8 mouse cellular contexts compared by ENCODE assay signal in genomic region chr2:130642197-130642660, GRCm38 (mm10). TPM values are rescaled to one million over a fixed set of nuclear protein-coding genes. Genes with fewer than 3 reads are reported as not detected.
A peak's percentile ranks its signal among the peaks of the same experiment; 100 is the strongest.
DNase-seq lines count a peak whose midpoint lies in the region; ATAC-seq and TF ChIP-seq lines count a peak whose summit lies in the region.

No protein-coding gene starts in this region.

- under 1% methylated on average over 17 of the region's 27 CpGs for WGBS in kidney, embryonic 14.5 days
- 0% methylated on average over 19 of the region's 27 CpGs for WGBS in limb, embryonic 14.5 days
- WGBS in small intestine, adult 2 months: under 1% methylated on average over 27 of the region's 27 CpGs

- no peak for TF ChIP-seq CTCF in MEL (IDR thresholded peaks at IDR 0.05 in 2 of 3, conservative IDR thresholded peaks at IDR 0.05 in 1 of 3; ENCODE audit: control insufficient read depth in 1 of 3, insufficient read depth in 1 of 3, low read depth in 2 of 3, low read length in 3 of 3, poor library complexity in 1 of 3, severe bottlenecking in 1 of 3)
- no peak for TF ChIP-seq CTCF in embryonic fibroblast, embryonic 13.5 days (IDR thresholded peaks at IDR 0.05; ENCODE audit: borderline replicate concordance, insufficient read depth, low read length)
- TF ChIP-seq CTCF in small intestine, adult 2 months (IDR thresholded peaks at IDR 0.05; ENCODE audit: extremely low read depth, insufficient read length, insufficient replicate concordance, low read depth, low read length): no peak

- H3K9ac ChIP-seq in kidney, embryonic 14.5 days (ENCODE audit: low read depth, low read length): peak overlapping the region; percentile 78
- H3K9ac ChIP-seq in MEL (ENCODE audit: control insufficient read depth, low read depth, low read length, poor library complexity, severe bottlenecking): peak overlapping the region; percentile 81
- peak overlapping the region; percentile 68 for H3K9ac ChIP-seq in limb, embryonic 14.5 days (ENCODE audit: low read depth, low read length, severe bottlenecking)

- no peak for TF ChIP-seq EP300 in MEL (IDR thresholded peaks at IDR 0.05; ENCODE audit: low read depth in 1 of 2, low read length in 2 of 2)

- TF ChIP-seq POLR2A in MEL (IDR thresholded peaks at IDR 0.05; ENCODE audit: control insufficient read depth in 1 of 2, insufficient read depth in 1 of 2, low read depth in 1 of 2, low read length in 2 of 2, poor library complexity in 1 of 2): 0 out of 4 replicates have a peak, but pooled peaks of 1 of the 2 experiments have one; percentile 26
- TF ChIP-seq POLR2A in embryonic fibroblast, embryonic 13.5 days (IDR thresholded peaks at IDR 0.05; ENCODE audit: low read depth, low read length): no peak
- TF ChIP-seq POLR2A in limb, embryonic 14.5 days (IDR thresholded peaks at IDR 0.05; ENCODE audit: borderline replicate concordance, extremely low read depth, insufficient read depth, insufficient read length): no peak
- no peak for TF ChIP-seq POLR2A in small intestine, adult 2 months (IDR thresholded peaks at IDR 0.05; ENCODE audit: low read depth, low read length)

- no peaks in the 10 kb centered on the region for H3K79me2 ChIP-seq in MEL (ENCODE audit: control insufficient read depth, insufficient read depth, low read length, poor library complexity)

- peak overlapping the region; percentile 71 for H3K4me3 ChIP-seq in kidney, embryonic 14.5 days (ENCODE audit: low read length)
- H3K4me3 ChIP-seq in MEL (ENCODE audit: control insufficient read depth in 1 of 2, insufficient read depth in 1 of 2, low read depth in 2 of 2, low read length in 2 of 2): peak overlapping the region; percentile 66 to 84
- H3K4me3 ChIP-seq in embryonic fibroblast, embryonic 13.5 days (ENCODE audit: insufficient read depth, low read length): peak overlapping the region; percentile 71
- peak overlapping the region; percentile 71 for H3K4me3 ChIP-seq in limb, embryonic 14.5 days (replicated peaks; ENCODE audit: low read length)
- peak overlapping the region; percentile 99 for H3K4me3 ChIP-seq in small intestine, adult 2 months (ENCODE audit: low read depth, low read length)

- no peak for DNase-seq in kidney, adult 18-20 months
- DNase-seq in MEL (ENCODE audit: low read depth, low spot score): peak; percentile 35
- no peak for DNase-seq in limb, embryonic 14.5 days (ENCODE audit: low spot score)
- DNase-seq in urinary bladder, postnatal 14 days (ENCODE audit: low spot score): no peak
- DNase-seq in testis, postnatal 14 days (ENCODE audit: low spot score): no peak

- H3K36me3 ChIP-seq in kidney, embryonic 14.5 days (ENCODE audit: control insufficient read depth, insufficient read depth, low read length): no peaks in the 10 kb centered on the region
- H3K36me3 ChIP-seq in MEL (ENCODE audit: control insufficient read depth in 1 of 2, insufficient read depth in 2 of 2, low read length in 2 of 2): peaks cover 0 to 6% of the 10 kb centered on the region in 2 experiments; a peak in 2 of 4 replicates
- H3K36me3 ChIP-seq in limb, embryonic 14.5 days (ENCODE audit: control insufficient read depth, insufficient read depth, low read length): no peaks in the 10 kb centered on the region
- H3K36me3 ChIP-seq in small intestine, adult 2 months (ENCODE audit: control insufficient read depth, insufficient read depth, low read length): no peaks in the 10 kb centered on the region

- no peak overlapping the region for H3K27ac ChIP-seq in kidney, embryonic 14.5 days (ENCODE audit: low read depth, low read length)
- H3K27ac ChIP-seq in MEL (ENCODE audit: control insufficient read depth, low read depth, low read length): no peak overlapping the region
- no peak overlapping the region for H3K27ac ChIP-seq in embryonic fibroblast, embryonic 13.5 days (ENCODE audit: insufficient read depth, low read length)
- 0 out of 2 replicates have a peak overlapping the region, but pooled peaks have one; percentile 38 for H3K27ac ChIP-seq in limb, embryonic 14.5 days (replicated peaks; ENCODE audit: low read depth, low read length)
- H3K27ac ChIP-seq in small intestine, adult 2 months (ENCODE audit: insufficient read depth, low read depth, low read length): no peak overlapping the region

- peak; percentile 55 for ATAC-seq in kidney, embryonic 14.5 days (ENCODE audit: low FRiP score, low TSS enrichment)
- ATAC-seq in limb, embryonic 14.5 days (ENCODE audit: low FRiP score, low read depth): peak; percentile 70; the same call in 1 of the 2 replicates

- no peak for TF ChIP-seq RAD21 in MEL (IDR thresholded peaks at IDR 0.05; ENCODE audit: low read depth, low read length)

- peak overlapping the region; percentile 78 for H3K4me2 ChIP-seq in kidney, embryonic 14.5 days (replicated peaks; ENCODE audit: low read depth, low read length)
- peak overlapping the region; percentile 97 for H3K4me2 ChIP-seq in limb, embryonic 14.5 days (replicated peaks; ENCODE audit: low read depth, low read length, severe bottlenecking)

- H3K27me3 ChIP-seq in kidney, embryonic 14.5 days (ENCODE audit: control insufficient read depth, insufficient read depth, low read length): peaks cover 7% of the 10 kb centered on the region; the same call in 1 of the 2 replicates
- H3K27me3 ChIP-seq in MEL (ENCODE audit: control insufficient read depth in 1 of 2, insufficient read depth in 2 of 2, low read length in 2 of 2): no peaks in the 10 kb centered on the region
- peaks cover 3% of the 10 kb centered on the region; the same call in 1 of the 2 replicates for H3K27me3 ChIP-seq in limb, embryonic 14.5 days (ENCODE audit: control insufficient read depth, insufficient read depth, low read length)
- H3K27me3 ChIP-seq in small intestine, adult 2 months (ENCODE audit: control insufficient read depth, insufficient read depth, low read length): no peaks in the 10 kb centered on the region

- H3K4me1 ChIP-seq in kidney, embryonic 14.5 days (ENCODE audit: control insufficient read depth, insufficient read depth, low read length): peaks cover 3% of the 10 kb centered on the region; the same call in 1 of the 2 replicates
- H3K4me1 ChIP-seq in MEL (ENCODE audit: control insufficient read depth in 1 of 2, insufficient read depth in 2 of 2, low read length in 2 of 2): peaks cover 0 to 8% of the 10 kb centered on the region in 2 experiments; a peak in 3 of 4 replicates
- H3K4me1 ChIP-seq in embryonic fibroblast, embryonic 13.5 days (ENCODE audit: control insufficient read depth, insufficient read depth, low read length): peaks cover 2% of the 10 kb centered on the region; the same call in 1 of the 2 replicates
- H3K4me1 ChIP-seq in limb, embryonic 14.5 days (ENCODE audit: control insufficient read depth, insufficient read depth, low read length): peaks cover 11% of the 10 kb centered on the region; the same call in 1 of the 2 replicates
- peaks cover 11% of the 10 kb centered on the region for H3K4me1 ChIP-seq in small intestine, adult 2 months (ENCODE audit: control insufficient read depth, insufficient read depth, insufficient read length, low read length)

- no peaks in the 10 kb centered on the region for H3K9me3 ChIP-seq in kidney, embryonic 14.5 days (ENCODE audit: control insufficient read depth, low read length)
- H3K9me3 ChIP-seq in MEL (replicated peaks; ENCODE audit: insufficient read depth, low read length): no peaks in the 10 kb centered on the region
- H3K9me3 ChIP-seq in limb, embryonic 14.5 days (ENCODE audit: control insufficient read depth, low read length): no peaks in the 10 kb centered on the region

RNA-seq across cellular contexts. Expression of gene Lzts3, which starts 0.4 kb away (rescaled TPM):
- 3.7 and 4.7 TPM in 2 replicates for polyA plus RNA-seq in kidney, embryonic 14.5 days (2014; fragmentation: Nextera tagmentation; extraction: Ambion mirVana)
- 1.9 and 2.1 TPM in 2 replicates for total RNA-seq in MEL (2012; rRNA removed)
- polyA plus RNA-seq in MEL (2012; ENCODE audit: insufficient read depth in 1 of 2, insufficient read length in 2 of 2, low read depth in 1 of 2, low replicate concordance in 2 of 2, missing spikeins in 1 of 2): 1 to 10 TPM in 1 of 2 experiments, not detected in 1; 4.5 TPM
- polyA plus RNA-seq in embryonic fibroblast, embryonic 13.5 days (2011; ENCODE audit: insufficient read length, low read depth, missing spikeins): 4.5 and 5.1 TPM in 2 replicates
- 14.6 and 16.2 TPM in 2 replicates for polyA plus RNA-seq in limb, embryonic 14.5 days (2012; rRNA removed)
- 1.1 and 1.4 TPM in 2 replicates for polyA plus RNA-seq in limb, embryonic 14.5 days (2014; fragmentation: Nextera tagmentation; extraction: Ambion mirVana)
- polyA plus RNA-seq in small intestine, adult 2 months (2012; rRNA removed): 27.0 and 50.3 TPM in 2 replicates

RNA-seq across cellular contexts. Expression of gene Ubox5, which starts 12.4 kb away (rescaled TPM):
- polyA plus RNA-seq in kidney, embryonic 14.5 days (2014; fragmentation: Nextera tagmentation; extraction: Ambion mirVana): 13.0 and 16.2 TPM in 2 replicates
- total RNA-seq in MEL (2012; rRNA removed): 5.1 and 5.4 TPM in 2 replicates
- polyA plus RNA-seq in MEL (2012; ENCODE audit: insufficient read depth in 1 of 2, insufficient read length in 2 of 2, low read depth in 1 of 2, low replicate concordance in 2 of 2, missing spikeins in 1 of 2): 10 to 100 TPM in 1 of 2 experiments, not detected in 1; 11.2 TPM
- 7.2 and 8.4 TPM in 2 replicates for polyA plus RNA-seq in embryonic fibroblast, embryonic 13.5 days (2011; ENCODE audit: insufficient read length, low read depth, missing spikeins)
- polyA plus RNA-seq in limb, embryonic 14.5 days (2012; rRNA removed): 11.8 and 14.1 TPM in 2 replicates
- polyA plus RNA-seq in limb, embryonic 14.5 days (2014; fragmentation: Nextera tagmentation; extraction: Ambion mirVana): 14.3 and 15.0 TPM in 2 replicates
- polyA plus RNA-seq in small intestine, adult 2 months (2012; rRNA removed): 2.0 and 3.4 TPM in 2 replicates

RNA-seq across cellular contexts. Expression of gene Fastkd5, which starts 12.4 kb away (rescaled TPM):
- 9.8 and 22.5 TPM in 2 replicates for polyA plus RNA-seq in kidney, embryonic 14.5 days (2014; fragmentation: Nextera tagmentation; extraction: Ambion mirVana)
- total RNA-seq in MEL (2012; rRNA removed): 13.6 and 15.3 TPM in 2 replicates
- 10 to 100 TPM in 1 of 2 experiments, not detected in 1; 11.7 TPM for polyA plus RNA-seq in MEL (2012; ENCODE audit: insufficient read depth in 1 of 2, insufficient read length in 2 of 2, low read depth in 1 of 2, low replicate concordance in 2 of 2, missing spikeins in 1 of 2)
- 9.3 and 10.3 TPM in 2 replicates for polyA plus RNA-seq in embryonic fibroblast, embryonic 13.5 days (2011; ENCODE audit: insufficient read length, low read depth, missing spikeins)
- 5.7 and 6.1 TPM in 2 replicates for polyA plus RNA-seq in limb, embryonic 14.5 days (2012; rRNA removed)
- polyA plus RNA-seq in limb, embryonic 14.5 days (2014; fragmentation: Nextera tagmentation; extraction: Ambion mirVana): 14.2 and 15.0 TPM in 2 replicates
- 0.70 and 0.74 TPM in 2 replicates for polyA plus RNA-seq in small intestine, adult 2 months (2012; rRNA removed)

RNA-seq across cellular contexts. Expression of gene Ddrgk1, which starts 22.2 kb away (rescaled TPM):
- polyA plus RNA-seq in kidney, embryonic 14.5 days (2014; fragmentation: Nextera tagmentation; extraction: Ambion mirVana): 53.5 and 55.2 TPM in 2 replicates
- 44.7 and 52.7 TPM in 2 replicates for total RNA-seq in MEL (2012; rRNA removed)
- 10 to 100 TPM in 1 of 2 experiments, not detected in 1; 73.6 TPM for polyA plus RNA-seq in MEL (2012; ENCODE audit: insufficient read depth in 1 of 2, insufficient read length in 2 of 2, low read depth in 1 of 2, low replicate concordance in 2 of 2, missing spikeins in 1 of 2)
- polyA plus RNA-seq in embryonic fibroblast, embryonic 13.5 days (2011; ENCODE audit: insufficient read length, low read depth, missing spikeins): 45.9 and 46.7 TPM in 2 replicates
- polyA plus RNA-seq in limb, embryonic 14.5 days (2012; rRNA removed): 48.0 and 58.5 TPM in 2 replicates
- 53.7 and 66.3 TPM in 2 replicates for polyA plus RNA-seq in limb, embryonic 14.5 days (2014; fragmentation: Nextera tagmentation; extraction: Ambion mirVana)
- 29.3 and 55.9 TPM in 2 replicates for polyA plus RNA-seq in small intestine, adult 2 months (2012; rRNA removed)

RNA-seq across cellular contexts. Expression of gene Itpa, which starts 25.2 kb away (rescaled TPM):
- 120 and 121 TPM in 2 replicates for polyA plus RNA-seq in kidney, embryonic 14.5 days (2014; fragmentation: Nextera tagmentation; extraction: Ambion mirVana)
- total RNA-seq in MEL (2012; rRNA removed): 130 and 137 TPM in 2 replicates
- polyA plus RNA-seq in MEL (2012; ENCODE audit: insufficient read depth in 1 of 2, insufficient read length in 2 of 2, low read depth in 1 of 2, low replicate concordance in 2 of 2, missing spikeins in 1 of 2): 100 to 1,000 TPM in 1 of 2 experiments, not detected in 1; 102 TPM
- 66.6 and 71.8 TPM in 2 replicates for polyA plus RNA-seq in embryonic fibroblast, embryonic 13.5 days (2011; ENCODE audit: insufficient read length, low read depth, missing spikeins)
- 81.7 and 82.6 TPM in 2 replicates for polyA plus RNA-seq in limb, embryonic 14.5 days (2012; rRNA removed)
- polyA plus RNA-seq in limb, embryonic 14.5 days (2014; fragmentation: Nextera tagmentation; extraction: Ambion mirVana): 99.4 and 104 TPM in 2 replicates
- 9.5 and 16.2 TPM in 2 replicates for polyA plus RNA-seq in small intestine, adult 2 months (2012; rRNA removed)
